ENCODE assay signal across 16 mouse cellular contexts in genomic region chr5:103229321-103229720, GRCm38 (mm10). TPM values are rescaled to one million over a fixed set of nuclear protein-coding genes. Genes with fewer than 3 reads are reported as not detected.
"Had no signal": no experiment of that assay in that cellular context is flagged by ENCODE, and none has a peak within 500 bp of the region (broad histone marks: within the 10 kb centered on the region; RNA-seq: fewer than 3 reads in every experiment).

No protein-coding gene starts in this region.

- ATAC-seq: hindbrain, postnatal 0 days; intestine, embryonic 16.5 days had no signal

- DNase-seq: gastrocnemius, adult 2 months; gastrocnemius, postnatal 14 days; gastrocnemius, postnatal 36 days; heart, adult 11 months; heart, adult 2 months; heart, postnatal 14 days; heart, postnatal 36 days; kidney, adult 11 months; kidney, adult 2 months; kidney, postnatal 10 days; kidney, postnatal 25 days; kidney, postnatal 4 days; liver had no signal

RNA-seq across cellular contexts. Expression of gene Mapk10, which starts 18.2 kb away (rescaled TPM):
- total RNA-seq: hematopoietic stem cell, adult 5-6 weeks had no signal
